ENCODE assay signal across 16 mouse cellular contexts in the genomic region with DNA sequence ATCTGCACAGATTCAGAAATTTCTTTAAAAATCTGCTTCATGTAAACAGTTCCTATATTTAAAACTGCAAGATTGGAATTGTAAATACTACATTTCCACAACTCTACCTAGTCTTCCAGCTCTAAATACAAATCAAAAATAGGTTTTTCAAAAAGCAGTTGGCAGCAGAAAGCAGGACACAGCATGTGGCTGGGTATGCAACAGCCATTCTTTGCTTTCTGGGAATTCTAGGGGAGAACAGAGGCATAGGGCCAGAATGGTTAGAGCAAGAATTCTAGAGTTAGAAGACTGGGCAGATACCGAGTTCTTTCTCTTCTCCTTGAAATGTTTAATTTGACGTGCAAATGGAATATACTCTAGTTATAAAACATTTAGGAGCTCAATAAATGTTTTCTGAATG.
"Had no signal": no experiment of that assay in that cellular context is flagged by ENCODE, and none has a peak within 500 bp of the region (broad histone marks: within the 10 kb centered on the region; RNA-seq: fewer than 3 reads in every experiment).

No protein-coding gene starts in this region.

- H3K9me3 ChIP-seq: liver, embryonic 13.5 days; lung, embryonic 15.5 days; megakaryocyte, embryonic 14.5 days; midbrain, embryonic 15.5 days; neural tube, embryonic 13.5 days had no signal

- DNase-seq: kidney, postnatal 10 days; kidney, postnatal 4 days; liver; liver, embryonic 13.5 days; liver, postnatal 0 days; lung, postnatal 14 days; retina, postnatal 1 day; right cerebral cortex, postnatal 25 days; thymus, postnatal 4 days had no signal

- ATAC-seq: liver, postnatal 0 days; midbrain, embryonic 15.5 days had no signal

- H3K27me3 ChIP-seq: liver, embryonic 13.5 days; lung, embryonic 15.5 days; megakaryocyte, embryonic 14.5 days; midbrain, embryonic 15.5 days; neural tube, embryonic 13.5 days had no signal

- H3K27ac ChIP-seq: layer of hippocampus, adult 2 months; liver, embryonic 13.5 days; lung, embryonic 15.5 days; macrophage; midbrain, embryonic 15.5 days; neural tube, embryonic 13.5 days had no signal

- H3K36me3 ChIP-seq: liver, embryonic 13.5 days; lung, embryonic 15.5 days; midbrain, embryonic 15.5 days; neural tube, embryonic 13.5 days had no signal

- H3K9ac ChIP-seq: liver, embryonic 13.5 days; liver, postnatal 0 days; lung, embryonic 15.5 days; midbrain, embryonic 15.5 days; neural tube, embryonic 13.5 days had no signal

- H3K4me1 ChIP-seq: liver, embryonic 13.5 days; lung, embryonic 15.5 days; megakaryocyte, embryonic 14.5 days; midbrain, embryonic 15.5 days; neural tube, embryonic 13.5 days had no signal

- H3K4me2 ChIP-seq: liver, embryonic 13.5 days; lung, embryonic 15.5 days; midbrain, embryonic 11.5 days; midbrain, embryonic 15.5 days; neural tube, embryonic 13.5 days had no signal

- H3K4me3 ChIP-seq: layer of hippocampus, adult 2 months; liver, embryonic 13.5 days; lung, embryonic 15.5 days; megakaryocyte, embryonic 14.5 days; midbrain, embryonic 15.5 days; neural tube, embryonic 13.5 days had no signal
